Mouse (Mus musculus): ENCODE results near the gene 1700034I23Rik. TPM values are rescaled to one million over a fixed set of nuclear protein-coding genes. Genes with fewer than 3 reads are reported as not detected.
A peak's percentile ranks its signal among the peaks of the same experiment; 100 is the strongest.
"Not testable (repeated sequence)": the region's sequence is repeated elsewhere in the genome, so short reads cannot be mapped to it uniquely, and the experiment has no call there.

Gene 1700034I23Rik
- 0.64 and 0.73 TPM in 2 replicates for polyA plus RNA-seq (2015; fragmentation: Nextera tagmentation; extraction: Ambion mirVana)

DNA sequence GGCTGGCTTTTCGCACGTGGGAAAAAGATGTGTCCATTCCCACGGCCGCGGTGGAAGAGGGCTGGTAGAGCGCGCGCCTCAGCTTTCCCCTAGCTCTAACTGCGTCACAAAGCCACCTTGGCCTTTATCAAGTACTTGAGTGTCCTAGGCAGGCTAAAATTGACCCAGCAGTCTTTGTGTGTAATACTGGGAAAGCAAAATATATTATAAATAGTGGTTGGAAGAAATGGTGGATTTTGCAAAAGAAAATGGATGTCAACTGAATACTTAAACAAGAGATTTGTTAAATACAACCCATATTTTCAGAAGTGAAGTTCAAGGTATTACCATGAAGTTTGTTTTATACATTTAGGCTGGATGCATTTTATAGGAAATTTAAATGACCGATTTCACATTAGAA lies at the start of gene 1700034I23Rik:
1700034I23Rik (minus strand) TSS at position 101 of the 400 bp plus-strand sequence.
- H3K4me2 ChIP-seq; H3K27ac ChIP-seq (replicated peaks); H3K27me3 ChIP-seq (replicated peaks); H3K4me1 ChIP-seq; H3K9me3 ChIP-seq (replicated peaks); H3K4me3 ChIP-seq (replicated peaks); H3K9ac ChIP-seq (replicated peaks); H3K36me3 ChIP-seq; ATAC-seq (ENCODE audit: low FRiP score): not testable (repeated sequence)
- 97% methylated on average over 6 of the region's 10 CpGs for WGBS

DNA sequence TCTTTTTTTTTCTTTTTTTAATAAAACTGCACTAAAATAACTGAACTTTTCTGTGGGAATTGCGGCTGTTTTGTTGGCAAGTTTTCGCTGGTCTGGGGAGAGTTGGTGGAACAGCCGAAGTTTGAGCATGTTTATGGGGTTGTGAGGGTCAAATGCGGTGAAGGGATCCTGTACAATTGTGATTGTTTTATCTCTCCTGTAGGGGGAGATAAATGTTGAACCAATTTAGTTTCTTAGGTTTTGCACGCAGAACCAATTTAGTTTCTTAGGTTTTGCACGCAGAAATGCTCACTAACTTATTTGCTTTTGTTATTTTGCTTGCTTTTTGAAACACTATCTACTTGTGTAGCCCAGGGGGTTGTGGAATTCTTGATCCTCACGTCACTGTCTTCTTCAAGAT lies 49.0 kb upstream of the 1700034I23Rik start:
- Histone ChIP-seq H3K9ac (replicated peaks) (no peak overlapping the region), H3K4me3 (replicated peaks) (peak overlapping the region; percentile 65), H3K4me1 (peaks cover 19% of the 10 kb centered on the region), H3K4me2 (peak overlapping the region; percentile 97), H3K27me3 (replicated peaks) (peaks cover 12% of the 10 kb centered on the region; the same call in 1 of the 2 replicates), H3K27ac (replicated peaks) (no peak overlapping the region), H3K36me3 (no peaks in the 10 kb centered on the region), H3K9me3 (replicated peaks) (no peaks in the 10 kb centered on the region)
- WGBS = 9% methylated on average over 7 of the region's 7 CpGs
- ATAC-seq (ENCODE audit: low FRiP score) = no peak

DNA sequence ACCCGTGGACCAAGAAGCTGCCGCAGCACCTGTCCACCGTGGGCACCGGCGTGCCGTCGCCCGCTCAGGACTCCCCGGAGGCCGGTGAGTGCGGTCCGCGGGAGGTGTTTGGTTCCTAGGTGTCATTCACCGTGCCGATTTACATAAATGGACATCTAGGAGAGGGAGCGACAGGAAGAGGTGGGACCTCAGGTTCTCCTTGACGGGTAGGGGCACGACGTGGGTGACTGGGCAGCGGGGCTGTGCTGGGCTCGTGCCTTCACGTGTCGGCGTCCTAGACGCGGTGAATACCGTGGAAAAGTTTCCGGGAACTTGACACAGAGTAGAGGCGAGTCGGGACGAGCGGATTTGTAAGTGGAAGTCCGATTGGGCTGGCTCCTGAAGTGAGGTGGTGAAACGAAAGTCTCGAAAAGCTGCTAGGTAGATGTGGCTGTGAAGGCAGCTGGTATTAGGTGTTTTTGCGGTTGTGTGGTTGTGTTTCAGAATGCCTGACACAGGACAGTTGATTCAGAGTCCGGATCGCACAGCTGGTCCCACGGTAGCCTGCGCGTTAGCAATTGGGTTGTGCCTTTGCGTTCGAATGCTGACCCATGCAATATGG lies 48.4 kb upstream of the 1700034I23Rik start:
- under 1% methylated on average over 42 of the region's 43 CpGs for WGBS

DNA sequence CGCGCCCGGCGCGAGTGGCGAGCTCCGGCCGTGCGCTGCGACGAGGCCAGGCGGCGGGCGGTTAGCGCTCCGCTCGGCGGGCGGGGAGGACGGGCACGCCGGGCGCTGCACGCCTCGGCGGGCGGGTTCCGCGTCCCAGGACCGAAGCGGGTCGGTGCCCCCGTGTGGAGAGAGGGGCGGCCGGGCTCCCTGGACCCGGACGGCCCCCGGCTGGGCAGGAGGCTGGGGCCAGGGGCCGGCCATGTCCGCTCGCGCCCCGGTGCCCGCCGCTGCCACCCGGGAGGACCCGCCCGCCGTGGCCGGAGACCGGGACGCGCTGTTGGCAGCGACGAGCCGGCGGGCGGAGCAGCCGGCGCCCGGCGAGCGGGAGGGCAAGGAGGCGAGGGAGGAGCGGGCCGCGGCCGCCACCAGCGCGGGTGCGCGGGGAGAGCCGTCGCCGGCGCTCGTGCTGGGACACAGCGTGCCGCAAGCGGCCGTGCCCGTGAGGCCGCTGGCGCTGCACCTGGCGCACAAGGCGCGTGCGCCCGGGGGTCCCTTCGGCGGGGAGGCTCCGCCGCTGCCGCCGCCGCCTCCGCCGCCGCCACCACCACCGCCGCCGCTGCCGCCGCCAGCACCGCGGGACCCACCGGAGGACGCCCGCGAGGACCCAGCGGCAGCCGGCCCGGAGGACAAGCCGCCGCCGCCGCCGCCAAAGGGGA lies 47.7 kb upstream of the 1700034I23Rik start:
- H3K4me2 ChIP-seq = peak overlapping the region; percentile 97

More for the DNA sequence above, 48.4 kb upstream of the 1700034I23Rik start:
- peak overlapping the region; percentile 65 for H3K9ac ChIP-seq (replicated peaks)
- no peak for ATAC-seq (ENCODE audit: low FRiP score)
- H3K4me3 ChIP-seq (replicated peaks) = peak overlapping the region; percentile 65
- H3K27ac ChIP-seq (replicated peaks) = peak overlapping the region; percentile 72
- H3K27me3 ChIP-seq (replicated peaks) = peaks cover 12% of the 10 kb centered on the region; the same call in 1 of the 2 replicates
- no peaks in the 10 kb centered on the region for H3K9me3 ChIP-seq (replicated peaks)
- peak overlapping the region; percentile 97 for H3K4me2 ChIP-seq
- H3K36me3 ChIP-seq = no peaks in the 10 kb centered on the region
- peaks cover 19% of the 10 kb centered on the region for H3K4me1 ChIP-seq

DNA sequence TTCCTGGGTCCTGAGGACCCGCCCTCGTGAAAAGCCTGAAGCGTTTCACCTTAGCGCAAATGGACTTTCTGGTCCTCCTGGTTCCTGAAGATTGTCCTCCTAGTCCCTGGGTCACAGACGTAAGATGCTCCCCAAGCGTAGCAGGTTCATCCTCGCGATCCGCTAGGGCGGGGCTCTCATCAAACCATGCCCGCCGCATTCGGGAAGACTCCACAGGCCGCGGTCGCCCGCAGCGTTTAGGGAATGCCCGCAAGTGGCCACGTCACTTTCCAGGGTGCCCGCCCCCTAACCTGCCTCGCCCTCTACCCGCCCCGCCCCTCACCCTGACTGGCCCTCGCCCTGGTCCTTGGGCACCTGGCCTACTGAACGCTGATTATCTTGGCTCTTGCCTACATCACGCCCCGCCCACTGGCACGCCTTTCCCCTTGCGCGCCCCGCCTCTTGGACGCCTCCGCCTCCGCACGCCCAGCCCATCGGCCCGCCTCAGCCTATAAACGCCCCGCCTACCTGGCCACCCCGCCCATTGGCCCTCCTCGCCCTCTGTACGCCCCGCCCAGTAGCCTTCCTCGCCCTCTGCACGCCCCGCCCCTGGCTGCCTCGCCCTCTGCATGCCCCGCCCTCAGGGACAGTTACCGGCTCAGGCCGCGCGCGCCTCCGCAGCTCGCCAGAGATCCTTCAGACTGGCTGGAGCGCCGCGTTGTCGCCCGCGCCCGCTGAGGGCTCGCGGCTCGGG lies 47.0 kb upstream of the 1700034I23Rik start, which contains the start of gene Larp1b:
Larp1b (plus strand) TSS at position 659 of the 733 bp plus-strand sequence.
- Histone ChIP-seq H3K36me3 (no peaks in the 10 kb centered on the region), H3K4me1 (peaks cover 19% of the 10 kb centered on the region), H3K4me2 (peak within 1 kb of the TSS; percentile 97), H3K9ac (replicated peaks) (peak within 1 kb of the TSS; percentile 65), H3K27ac (replicated peaks) (peak within 1 kb of the TSS; percentile 72), H3K27me3 (replicated peaks) (peaks cover 12% of the 10 kb centered on the region; the same call in 1 of the 2 replicates), H3K4me3 (replicated peaks) (peak within 1 kb of the TSS; percentile 65), H3K9me3 (replicated peaks) (no peaks in the 10 kb centered on the region)
- ATAC-seq (ENCODE audit: low FRiP score) = peak; percentile 97
- under 1% methylated on average over 65 of the region's 66 CpGs for WGBS

More for the DNA sequence above, 47.7 kb upstream of the 1700034I23Rik start:
- H3K9ac ChIP-seq (replicated peaks) = peak overlapping the region; percentile 65
- H3K27me3 ChIP-seq (replicated peaks) = peaks cover 12% of the 10 kb centered on the region; the same call in 1 of the 2 replicates
- peaks cover 19% of the 10 kb centered on the region for H3K4me1 ChIP-seq
- under 1% methylated on average over 109 of the region's 118 CpGs for WGBS
- peak overlapping the region; percentile 65 for H3K4me3 ChIP-seq (replicated peaks)
- H3K27ac ChIP-seq (replicated peaks) = peak overlapping the region; percentile 72
- no peaks in the 10 kb centered on the region for H3K9me3 ChIP-seq (replicated peaks)
- no peaks in the 10 kb centered on the region for H3K36me3 ChIP-seq
- ATAC-seq (ENCODE audit: low FRiP score) = peak; percentile 56

DNA sequence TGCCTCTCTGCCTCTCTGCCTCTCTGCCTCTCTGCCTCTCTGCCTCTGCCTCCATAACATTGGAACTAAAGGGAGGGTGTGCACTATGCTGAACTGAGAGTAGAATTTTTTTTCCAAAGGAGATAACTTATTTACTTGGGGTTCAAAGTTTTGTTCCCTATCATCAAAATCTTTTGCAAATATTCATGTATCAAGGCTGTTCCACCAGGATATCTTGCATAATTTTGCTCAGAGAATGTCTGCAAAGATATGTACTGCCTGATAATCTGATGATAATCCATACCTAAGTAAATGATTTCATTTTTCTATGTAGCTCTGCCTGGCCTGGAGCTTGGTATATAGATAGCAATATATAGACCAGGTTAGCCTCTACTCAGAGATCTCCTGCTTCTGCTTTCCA lies 36.7 kb upstream of the 1700034I23Rik start:
- Histone ChIP-seq H3K27ac (replicated peaks) (no peak overlapping the region), H3K9me3 (replicated peaks) (no peaks in the 10 kb centered on the region), H3K36me3 (peaks cover 11% of the 10 kb centered on the region), H3K4me3 (replicated peaks) (no peak overlapping the region), H3K9ac (replicated peaks) (no peak overlapping the region), H3K4me2 (no peak overlapping the region), H3K4me1 (no peaks in the 10 kb centered on the region), H3K27me3 (replicated peaks) (no peaks in the 10 kb centered on the region)
- no peak for ATAC-seq (ENCODE audit: low FRiP score)

DNA sequence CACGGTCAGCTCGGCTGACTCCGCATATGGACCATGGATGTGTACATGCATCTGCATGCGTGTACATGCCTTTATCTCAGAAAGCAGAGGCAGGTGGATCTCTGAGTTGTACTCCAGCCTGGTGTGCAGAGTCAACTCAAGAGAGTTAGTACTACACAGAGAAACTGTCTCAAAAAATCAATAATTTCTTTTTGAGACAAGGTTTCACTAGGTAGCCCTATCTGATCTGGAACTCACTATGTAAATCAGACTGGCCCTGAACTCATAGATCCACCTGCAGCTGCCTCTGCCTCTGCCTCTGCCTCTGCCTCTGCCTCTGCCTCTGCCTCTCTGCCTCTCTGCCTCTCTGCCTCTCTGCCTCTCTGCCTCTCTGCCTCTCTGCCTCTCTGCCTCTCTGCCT lies 36.2 kb upstream of the 1700034I23Rik start:
- 98% methylated on average over 4 of the region's 4 CpGs for whole genome bisulfite sequencing
- ATAC-seq (ENCODE audit: low FRiP score) = no peak

DNA sequence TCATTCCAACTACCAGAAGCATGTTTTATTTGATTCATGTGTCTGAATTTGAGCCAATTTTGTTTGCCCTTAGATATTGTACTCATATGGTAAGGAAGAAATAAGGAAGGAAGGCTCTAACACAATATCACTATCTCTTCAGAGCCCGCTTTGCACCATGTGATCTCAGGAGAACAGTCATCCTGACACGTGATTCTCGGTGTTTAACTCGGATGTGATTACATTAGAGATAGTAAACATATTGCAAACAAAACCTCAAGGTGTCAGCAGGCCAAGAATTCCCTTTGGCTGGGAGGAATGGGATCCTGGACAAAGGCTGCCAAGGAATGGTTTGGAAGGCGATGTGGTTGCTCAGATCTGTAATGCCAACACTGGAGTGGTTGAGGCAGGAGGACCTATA lies 35.8 kb upstream of the 1700034I23Rik start:
- Histone ChIP-seq H3K4me2 (no peak overlapping the region), H3K27ac (replicated peaks) (no peak overlapping the region), H3K4me3 (replicated peaks) (no peak overlapping the region), H3K27me3 (replicated peaks) (no peaks in the 10 kb centered on the region), H3K9me3 (replicated peaks) (no peaks in the 10 kb centered on the region), H3K4me1 (no peaks in the 10 kb centered on the region), H3K36me3 (peaks cover 20% of the 10 kb centered on the region), H3K9ac (replicated peaks) (no peak overlapping the region)
- 90% methylated on average over 5 of the region's 5 CpGs for WGBS
- no peak for ATAC-seq (ENCODE audit: low FRiP score)

More for the DNA sequence above, 36.2 kb upstream of the 1700034I23Rik start:
- no peaks in the 10 kb centered on the region for H3K27me3 ChIP-seq (replicated peaks)
- no peak overlapping the region for H3K4me3 ChIP-seq (replicated peaks)
- no peaks in the 10 kb centered on the region for H3K9me3 ChIP-seq (replicated peaks)
- no peak overlapping the region for H3K4me2 ChIP-seq
- H3K36me3 ChIP-seq = peaks cover 16% of the 10 kb centered on the region
- H3K9ac ChIP-seq (replicated peaks) = no peak overlapping the region
- no peak overlapping the region for H3K27ac ChIP-seq (replicated peaks)
- no peaks in the 10 kb centered on the region for H3K4me1 ChIP-seq

DNA sequence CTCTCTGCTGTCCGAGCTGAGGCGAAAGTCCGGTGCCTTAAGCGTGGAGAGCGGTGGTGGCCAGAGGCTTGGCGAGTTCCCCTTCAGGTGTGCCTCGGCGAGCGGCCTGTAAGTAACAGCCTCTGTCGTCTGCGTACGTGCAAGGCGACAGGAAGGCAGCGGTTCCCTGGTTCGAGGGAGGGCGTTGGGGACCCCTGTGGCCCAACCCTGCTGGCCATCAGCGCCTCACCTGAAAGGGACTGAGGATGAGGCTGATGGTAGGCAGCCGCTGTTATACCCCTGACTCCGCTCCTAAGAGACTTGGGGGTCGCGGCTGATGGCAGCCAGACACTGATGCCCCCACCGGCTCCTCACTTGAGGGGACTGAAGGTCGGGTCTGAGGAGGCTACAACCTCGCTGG lies 8.0 kb downstream of the 1700034I23Rik start:
- not testable (repeated sequence) for H3K9me3 ChIP-seq (replicated peaks); H3K27me3 ChIP-seq (replicated peaks); H3K36me3 ChIP-seq
- peak; percentile 75; the same call in 1 of the 2 replicates for ATAC-seq (ENCODE audit: low FRiP score)
- Histone ChIP-seq H3K4me3 (replicated peaks) (peak overlapping the region; percentile 59), H3K4me2 (peak overlapping the region; percentile 67), H3K4me1 (peaks cover 12% of the 10 kb centered on the region), H3K27ac (replicated peaks) (peak overlapping the region; percentile 80), H3K9ac (replicated peaks) (peak overlapping the region; percentile 68)
- WGBS = under 1% methylated on average over 21 of the region's 24 CpGs

DNA sequence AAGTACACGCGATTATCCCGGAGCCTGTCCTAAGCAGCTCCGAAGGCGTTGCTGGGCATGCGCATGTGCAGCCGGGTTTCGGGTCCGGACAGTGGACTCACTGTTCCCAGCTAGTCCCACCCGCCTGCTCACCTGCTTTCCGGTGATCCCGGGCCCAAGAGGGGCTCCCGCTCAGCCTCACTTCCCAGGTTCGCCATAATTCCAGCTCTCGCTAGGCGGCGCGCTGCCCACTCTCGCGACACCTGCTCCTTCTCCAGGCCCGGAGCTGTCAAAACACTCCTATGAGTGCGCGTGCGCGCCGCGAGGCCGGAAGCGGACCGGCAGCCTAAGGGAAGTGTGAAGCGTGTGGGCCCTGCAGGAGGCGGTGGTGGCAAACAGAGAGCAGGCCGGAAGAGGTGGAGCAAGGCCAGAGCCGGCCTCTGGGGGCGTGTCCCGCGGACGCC lies 8.5 kb downstream of the 1700034I23Rik start:
- H3K9me3 ChIP-seq (replicated peaks) = not testable (repeated sequence)
- ATAC-seq (ENCODE audit: low FRiP score) = peak; percentile 99
- under 1% methylated on average over 38 of the region's 38 CpGs for WGBS

DNA sequence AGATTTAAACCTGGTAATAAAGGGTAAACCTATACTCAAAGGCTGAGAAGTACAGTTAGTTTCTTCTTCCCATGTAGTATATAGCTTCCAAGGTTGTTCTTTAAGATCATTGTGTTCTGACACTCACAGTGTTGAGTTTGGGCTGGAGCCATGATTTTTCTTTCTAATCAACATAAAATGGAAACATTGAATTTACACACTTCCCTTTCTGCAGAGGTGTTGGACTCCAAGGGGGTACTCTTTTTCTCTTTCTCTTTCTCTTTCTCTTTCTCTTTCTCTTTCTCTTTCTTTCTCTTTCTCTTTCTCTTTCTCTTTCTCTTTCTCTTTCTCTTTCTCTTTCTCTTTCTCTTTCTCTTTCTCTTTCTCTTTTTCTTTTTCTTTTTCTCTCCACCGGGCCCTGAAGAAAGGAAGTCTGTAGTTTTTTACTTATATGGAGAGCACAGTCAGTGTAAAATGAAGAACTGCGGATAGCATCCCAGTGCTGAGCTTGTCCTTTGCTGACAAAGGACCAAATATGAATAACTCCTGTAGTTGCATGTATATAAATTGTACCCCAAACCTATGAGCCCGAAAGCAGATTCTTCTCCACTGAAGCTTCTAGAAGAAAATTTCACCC lies 49.1 kb downstream of the 1700034I23Rik start:
- H3K36me3 ChIP-seq; H3K4me1 ChIP-seq; H3K4me3 ChIP-seq (replicated peaks); H3K9me3 ChIP-seq (replicated peaks); ATAC-seq (ENCODE audit: low FRiP score); H3K27me3 ChIP-seq (replicated peaks); H3K9ac ChIP-seq (replicated peaks); H3K27ac ChIP-seq (replicated peaks); H3K4me2 ChIP-seq: not testable (repeated sequence)
- 94% methylated on average over 3 of the region's 3 CpGs for WGBS

More for the DNA sequence above, 8.5 kb downstream of the 1700034I23Rik start:
- Histone ChIP-seq H3K4me2 (peak overlapping the region; percentile 59), H3K4me3 (replicated peaks) (peak overlapping the region; percentile 59), H3K9ac (replicated peaks) (peak overlapping the region; percentile 53), H3K27ac (replicated peaks) (peak overlapping the region; percentile 76), H3K4me1 (peaks cover 12% of the 10 kb centered on the region)
- H3K36me3 ChIP-seq; H3K27me3 ChIP-seq (replicated peaks): not testable (repeated sequence)
